Mouse (Mus musculus): ENCODE data around the gene Nmb. TPM values are rescaled to one million over a fixed set of nuclear protein-coding genes. Genes with fewer than 3 reads are reported as not detected.

Gene Nmb
- polyA plus RNA-seq, 1 experiment from 2014 or later: 4.6 TPM

- no peaks in the 10 kb centered on the region for H3K27me3 ChIP-seq (ENCODE audit: control insufficient read depth, insufficient read depth, low read length)
- H3K4me1 ChIP-seq (ENCODE audit: control insufficient read depth in 2 of 2, insufficient read depth in 2 of 2, low read length in 2 of 2): peaks cover 7 to 29% of the 10 kb centered on the region in 2 experiments
- WGBS: under 1% methylated on average over 13 of the region's 13 CpGs
- H3K27ac ChIP-seq (replicated peaks in 1 of 2; ENCODE audit: control insufficient read depth in 1 of 2, insufficient read depth in 1 of 2, low read depth in 2 of 2, low read length in 2 of 2): no peak overlapping the region
- H3K4me3 ChIP-seq (ENCODE audit: control insufficient read depth in 1 of 2, insufficient read depth in 1 of 2, low read depth in 1 of 2, low read length in 2 of 2): peak overlapping the region; percentile 64 to 70
- H3K9me3 ChIP-seq (ENCODE audit: control insufficient read depth, low read length): no peaks in the 10 kb centered on the region
- no peak for ATAC-seq (ENCODE audit: insufficient number of reproducible peaks, insufficient read depth, low FRiP score, low read depth)
- H3K36me3 ChIP-seq (ENCODE audit: control insufficient read depth, insufficient read depth, low read length): peaks cover 20% of the 10 kb centered on the region
- H3K4me2 ChIP-seq (ENCODE audit: low read length): peak overlapping the region; percentile 77
- peak overlapping the region; percentile 63 for H3K9ac ChIP-seq (ENCODE audit: low read length)
These were observed 44.6 kb downstream of the Nmb start for GRCm38 (mm10) chr7:80860227-80860626.

- no peak for ATAC-seq (ENCODE audit: insufficient number of reproducible peaks, insufficient read depth, low FRiP score, low read depth)
- no peak overlapping the region for H3K9ac ChIP-seq (ENCODE audit: low read length)
These were observed 47.7 kb downstream of the Nmb start for GRCm38 (mm10) chr7:80857181-80857580.

GRCm38 (mm10) chr7:80855316-80855715 is 49.6 kb downstream of the Nmb start:
- no peak overlapping the region for H3K27ac ChIP-seq (replicated peaks in 1 of 2; ENCODE audit: control insufficient read depth in 1 of 2, insufficient read depth in 1 of 2, low read depth in 2 of 2, low read length in 2 of 2)
- H3K9me3 ChIP-seq (ENCODE audit: control insufficient read depth, low read length): no peaks in the 10 kb centered on the region
- no peak overlapping the region for H3K4me2 ChIP-seq (ENCODE audit: low read length)
- H3K4me1 ChIP-seq (ENCODE audit: control insufficient read depth in 2 of 2, insufficient read depth in 2 of 2, low read length in 2 of 2): 0 out of 4 replicates have a peak, but pooled peaks cover 0 to 2% of the 10 kb centered on the region in 2 experiments
- H3K4me3 ChIP-seq (ENCODE audit: control insufficient read depth in 1 of 2, insufficient read depth in 1 of 2, low read depth in 1 of 2, low read length in 2 of 2): no peak overlapping the region
- no peaks in the 10 kb centered on the region for H3K36me3 ChIP-seq (ENCODE audit: control insufficient read depth, insufficient read depth, low read length)
- ATAC-seq (ENCODE audit: insufficient number of reproducible peaks, insufficient read depth, low FRiP score, low read depth): no peak
- H3K27me3 ChIP-seq (ENCODE audit: control insufficient read depth, insufficient read depth, low read length): no peaks in the 10 kb centered on the region
- no peak overlapping the region for H3K9ac ChIP-seq (ENCODE audit: low read length)

More at GRCm38 (mm10) chr7:80857181-80857580, 47.7 kb downstream of the Nmb start:
- Histone ChIP-seq H3K27me3 (ENCODE audit: control insufficient read depth, insufficient read depth, low read length) (no peaks in the 10 kb centered on the region), H3K4me3 (ENCODE audit: control insufficient read depth in 1 of 2, insufficient read depth in 1 of 2, low read depth in 1 of 2, low read length in 2 of 2) (no peak overlapping the region), H3K4me1 (ENCODE audit: control insufficient read depth in 2 of 2, insufficient read depth in 2 of 2, low read length in 2 of 2) (peaks cover 2 to 10% of the 10 kb centered on the region in 2 experiments; a peak in 2 of 4 replicates), H3K4me2 (ENCODE audit: low read length) (no peak overlapping the region), H3K36me3 (ENCODE audit: control insufficient read depth, insufficient read depth, low read length) (no peaks in the 10 kb centered on the region), H3K27ac (replicated peaks in 1 of 2; ENCODE audit: control insufficient read depth in 1 of 2, insufficient read depth in 1 of 2, low read depth in 2 of 2, low read length in 2 of 2) (no peak overlapping the region), H3K9me3 (ENCODE audit: control insufficient read depth, low read length) (no peaks in the 10 kb centered on the region)
- 15% methylated on average over 6 of the region's 6 CpGs for WGBS

GRCm38 (mm10) chr7:80853218-80853617 is 51.7 kb downstream of the Nmb start:
- no peak for ATAC-seq (ENCODE audit: insufficient number of reproducible peaks, insufficient read depth, low FRiP score, low read depth)
- Histone ChIP-seq H3K4me2 (ENCODE audit: low read length) (no peak overlapping the region), H3K4me1 (ENCODE audit: control insufficient read depth in 2 of 2, insufficient read depth in 2 of 2, low read length in 2 of 2) (peaks cover 2 to 7% of the 10 kb centered on the region in 2 experiments; a peak in 2 of 4 replicates), H3K27me3 (ENCODE audit: control insufficient read depth, insufficient read depth, low read length) (no peaks in the 10 kb centered on the region), H3K36me3 (ENCODE audit: control insufficient read depth, insufficient read depth, low read length) (no peaks in the 10 kb centered on the region), H3K27ac (replicated peaks in 1 of 2; ENCODE audit: control insufficient read depth in 1 of 2, insufficient read depth in 1 of 2, low read depth in 2 of 2, low read length in 2 of 2) (no peak overlapping the region), H3K4me3 (ENCODE audit: control insufficient read depth in 1 of 2, insufficient read depth in 1 of 2, low read depth in 1 of 2, low read length in 2 of 2) (no peak overlapping the region), H3K9ac (ENCODE audit: low read length) (no peak overlapping the region), H3K9me3 (ENCODE audit: control insufficient read depth, low read length) (no peaks in the 10 kb centered on the region)
- 94% methylated on average over 3 of the region's 3 CpGs for WGBS

Other genes starting within 250 kb of the Nmb start
- 16.2 and 18.5 TPM in 2 replicates for gene Crtc3, start 216.2 kb downstream of the Nmb start, polyA plus RNA-seq (2014; fragmentation: Nextera tagmentation; extraction: Ambion mirVana)
- 39.4 and 40.0 TPM in 2 replicates for gene Iqgap1, start 79.1 kb downstream of the Nmb start, polyA plus RNA-seq (2014; fragmentation: Nextera tagmentation; extraction: Ambion mirVana)
- 1.6 and 1.8 TPM in 2 replicates for gene Zscan2, start 44.2 kb downstream of the Nmb start, polyA plus RNA-seq (2014; fragmentation: Nextera tagmentation; extraction: Ambion mirVana)
- gene Wdr73, start 3.8 kb downstream of the Nmb start, polyA plus RNA-seq (2014; fragmentation: Nextera tagmentation; extraction: Ambion mirVana): 16.0 and 16.1 TPM in 2 replicates
- gene Sec11a, start 42.7 kb upstream of the Nmb start, polyA plus RNA-seq (2014; fragmentation: Nextera tagmentation; extraction: Ambion mirVana): 127 and 138 TPM in 2 replicates
- 10.2 and 10.4 TPM in 2 replicates for gene Zfp592, start 88.6 kb upstream of the Nmb start, polyA plus RNA-seq (2014; fragmentation: Nextera tagmentation; extraction: Ambion mirVana)
- gene Alpk3, start 152.5 kb upstream of the Nmb start, polyA plus RNA-seq (2014; fragmentation: Nextera tagmentation; extraction: Ambion mirVana): 22.8 and 25.3 TPM in 2 replicates
- 0.07 and 0.11 TPM in 2 replicates for gene Slc28a1, start 209.7 kb upstream of the Nmb start, polyA plus RNA-seq (2014; fragmentation: Nextera tagmentation; extraction: Ambion mirVana)

All from heart, embryonic 14.5 days (tissue).